Mouse (Mus musculus): ENCODE data around the gene Lin7b.

- TF ChIP-seq CTCF (IDR thresholded peaks at IDR 0.05; ENCODE audit: control insufficient read depth, insufficient read depth, low read length) (no peak), POLR2A (IDR thresholded peaks at IDR 0.05; ENCODE audit: borderline replicate concordance, control insufficient read depth, low read depth, low read length) (no peak)
Observed at GRCm38 (mm10) chr7:45374620-45375019, 4.2 kb upstream of the Lin7b start.

All from bone marrow, adult 2 months (tissue).